In genomic region chrX:162902040-162902734, GRCm38 (mm10) we compare ENCODE assay signal across 8 mouse cellular contexts. TPM values are rescaled to one million over a fixed set of nuclear protein-coding genes. Genes with fewer than 3 reads are reported as not detected.
DNase-seq lines count a peak whose midpoint lies in the region; ATAC-seq lines count a peak whose summit lies in the region.

No protein-coding gene starts in this region.

- peak; percentile 47 for DNase-seq in ZHBTc4 (ENCODE audit: low read depth, low spot score)
- DNase-seq in cerebellum, postnatal 25 days, result peak; percentile 53 to 56
- peak; percentile 51 to 52 for DNase-seq in frontal cortex, postnatal 36 days (ENCODE audit: low spot score in 2 of 2)
- peak; percentile 89 for DNase-seq in induced T-regulatory cell, adult 2 months (ENCODE audit: low read depth)
- peak; percentile 4 to 31 for DNase-seq in left cerebral cortex, postnatal 10 days (ENCODE audit: extremely low spot score in 1 of 2, low spot score in 2 of 2)
- peak; percentile 59 to 64 for DNase-seq in right cerebral cortex, adult 2 months (ENCODE audit: low spot score in 2 of 2)
- DNase-seq in urinary bladder, postnatal 25 days (ENCODE audit: low spot score), result peak; percentile 18

- intact Hi-C loops in left cerebral cortex, postnatal 10 days (cut with DNase I), result loop anchor here (5.0 kb wide), 1 partner anchor 1010 kb away; no protein-coding TSS in a partner anchor

- peak; percentile 80 for ATAC-seq in megakaryocyte, adult 5-6 weeks (ENCODE audit: poor library complexity, severe bottlenecking)

RNA-seq across cellular contexts. Expression of gene Ctps2, which starts 1.1 kb away (rescaled TPM):
- total RNA-seq in left cerebral cortex, postnatal 10 days (2021), result 10 to 100 TPM; 70.3 to 70.4 TPM
- total RNA-seq in megakaryocyte, adult 5-6 weeks (2015), result 172 and 190 TPM in 2 replicates
- total RNA-seq in megakaryocyte, adult 5-6 weeks (2017), result 87.4 and 88.7 TPM in 2 replicates

RNA-seq across cellular contexts. Expression of gene Syap1, which starts 13.9 kb away (rescaled TPM):
- total RNA-seq in left cerebral cortex, postnatal 10 days (2021), result 10 to 100 TPM; 30.0 to 31.8 TPM
- 50.8 and 54.7 TPM in 2 replicates for total RNA-seq in megakaryocyte, adult 5-6 weeks (2015)
- total RNA-seq in megakaryocyte, adult 5-6 weeks (2017), result 73.8 and 79.4 TPM in 2 replicates

Comparison
In these comparisons a context has a peak if more than half of its experiments do, and no peak if none do; other contexts are left out.
1. Peak in every context shown above with its lines: DNase-seq and ATAC-seq.
2. DNase-seq: peak in every context shown above with its lines; median percentile 89 in induced T-regulatory cell, adult 2 months; 62 in right cerebral cortex, adult 2 months; 54 in cerebellum, postnatal 25 days; 52 in frontal cortex, postnatal 36 days; 47 in ZHBTc4; 18 in urinary bladder, postnatal 25 days; 18 in left cerebral cortex, postnatal 10 days.